Mouse (Mus musculus) neural tube, embryonic 14.5 days (tissue): ENCODE data around the gene Ostn. TPM values are rescaled to one million over a fixed set of nuclear protein-coding genes. Genes with fewer than 3 reads are reported as not detected.
A peak's percentile ranks its signal among the peaks of the same experiment; 100 is the strongest.

Experiments used
- ATAC-seq: fragments of 200-750 bp; cut with Nextera tagmentation; 2 replicates; pipeline ENCODE4 v1.8.0; 2017; ENCODE audit warnings: low read depth, mild to moderate bottlenecking, moderate TSS enrichment, moderate library complexity
- H3K27ac ChIP-seq: fragments of 300-500 bp; sonication (generic); 2 replicates; pipeline ENCODE4 v1.5.1; 2014; ENCODE audit warnings: low read depth, mild to moderate bottlenecking, control low read depth, low read length, moderate library complexity, mixed read lengths
- H3K27me3 ChIP-seq: fragments of 300-500 bp; sonication (generic); 2 replicates; pipeline ENCODE4 v1.6.1; 2014; ENCODE audit warnings: low read length; ENCODE audit not compliant: control insufficient read depth, insufficient read depth
- H3K36me3 ChIP-seq: fragments of 300-500 bp; sonication (generic); 2 replicates; pipeline ENCODE4 v1.6.1; 2014; ENCODE audit warnings: low read length, mixed read lengths; ENCODE audit not compliant: control insufficient read depth, insufficient read depth
- H3K4me1 ChIP-seq: fragments of 300-500 bp; sonication (generic); 2 replicates; pipeline ENCODE4 v1.6.1; 2014; ENCODE audit warnings: low read length; ENCODE audit not compliant: control insufficient read depth, insufficient read depth
- H3K4me2 ChIP-seq: fragments of 300-500 bp; sonication (generic); 2 replicates; pipeline ENCODE4 v1.6.1; 2014; ENCODE audit warnings: mild to moderate bottlenecking, low read depth, low read length, control low read depth
- H3K4me3 ChIP-seq: fragments of 300-500 bp; sonication (generic); 2 replicates; pipeline ENCODE4 v1.5.1; 2014; ENCODE audit warnings: low read depth, low read length, control low read depth, mixed read lengths
- H3K9ac ChIP-seq: fragments of 300-500 bp; sonication (generic); replicated peaks from 2 replicates; pipeline ENCODE4 v1.6.1; 2014; ENCODE audit warnings: low read depth, mild to moderate bottlenecking, control low read depth, low read length, mixed read lengths
- H3K9me3 ChIP-seq: fragments of 300-500 bp; sonication (generic); 2 replicates; pipeline ENCODE4 v1.6.1; 2016; ENCODE audit warnings: low read length; ENCODE audit not compliant: control insufficient read depth
- WGBS: fragments of 180-500 bp; shearing (Covaris S2); extraction: QIAGEN DNeasy Blood & Tissue Kit; methylation state at CpG from one replicate; pipeline ENCODE4 v1.1.7; 2014; 5-methylcytosine and 5-hydroxymethylcytosine counted together
- polyA plus RNA-seq: library from polyadenylated mRNA; unstranded; fragments of >200 nt; fragmentation: Nextera tagmentation; extraction: Ambion mirVana; gene quantifications from 2 replicates; pipeline ENCODE4 v1.2.1, GENCODE M21; 2014

Gene Ostn
- polyA plus RNA-seq, 1 experiment from 2014 or later = not detected

- ATAC-seq = no peak
- H3K27ac ChIP-seq = no peak overlapping the region
- 83% methylated on average over 4 of the region's 4 CpGs for WGBS
- H3K27me3 ChIP-seq = no peaks in the 10 kb centered on the region
- no peak overlapping the region for H3K9ac ChIP-seq
- H3K4me2 ChIP-seq = no peak overlapping the region
- no peaks in the 10 kb centered on the region for H3K4me1 ChIP-seq
- H3K36me3 ChIP-seq = no peaks in the 10 kb centered on the region
- no peak overlapping the region for H3K4me3 ChIP-seq
- H3K9me3 ChIP-seq = no peaks in the 10 kb centered on the region
These were observed 74.9 kb downstream of the Ostn start for GRCm38 (mm10) chr16:27382217-27382616.

GRCm38 (mm10) chr16:27384893-27385603 lies 77.8 kb downstream of the Ostn start:
- Histone ChIP-seq H3K36me3 (no peaks in the 10 kb centered on the region), H3K9ac (no peak overlapping the region)

DNA sequence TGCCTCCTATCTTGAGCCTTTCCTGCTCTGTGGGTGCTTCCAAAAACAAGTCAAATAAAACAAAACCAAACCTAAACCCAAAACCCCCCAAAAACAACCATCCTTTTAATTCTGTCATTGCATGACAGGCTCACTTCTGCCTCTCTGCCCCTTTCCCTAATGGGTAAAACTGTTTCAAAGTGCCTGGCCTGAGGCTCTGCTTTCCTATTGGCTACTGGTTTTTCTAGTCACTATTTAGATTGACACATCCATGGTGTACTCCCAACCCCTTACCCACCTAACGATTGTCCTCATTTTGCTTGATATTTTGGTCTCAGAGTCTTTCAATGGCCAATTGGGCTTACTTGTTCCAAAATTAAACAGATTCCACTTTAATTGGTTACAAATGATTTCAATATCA lies 78.4 kb downstream of the Ostn start:
- H3K27ac ChIP-seq = no peak overlapping the region
- WGBS = 88% methylated on average over 1 of the region's 1 CpGs
- no peak for ATAC-seq
- H3K4me2 ChIP-seq = no peak overlapping the region
- H3K4me3 ChIP-seq = no peak overlapping the region
- no peaks in the 10 kb centered on the region for H3K27me3 ChIP-seq
- H3K9ac ChIP-seq = no peak overlapping the region
- no peaks in the 10 kb centered on the region for H3K36me3 ChIP-seq
- H3K4me1 ChIP-seq = peaks cover 12% of the 10 kb centered on the region; the same call in 1 of the 2 replicates
- no peaks in the 10 kb centered on the region for H3K9me3 ChIP-seq

More at GRCm38 (mm10) chr16:27384893-27385603, 77.8 kb downstream of the Ostn start:
- no peak overlapping the region for H3K4me3 ChIP-seq
- H3K27ac ChIP-seq = no peak overlapping the region
- H3K27me3 ChIP-seq = no peaks in the 10 kb centered on the region
- H3K9me3 ChIP-seq = no peaks in the 10 kb centered on the region
- no peak for ATAC-seq
- H3K4me2 ChIP-seq = no peak overlapping the region
- peaks cover 6% of the 10 kb centered on the region; the same call in 1 of the 2 replicates for H3K4me1 ChIP-seq
- 78% methylated on average over 4 of the region's 4 CpGs for WGBS

DNA sequence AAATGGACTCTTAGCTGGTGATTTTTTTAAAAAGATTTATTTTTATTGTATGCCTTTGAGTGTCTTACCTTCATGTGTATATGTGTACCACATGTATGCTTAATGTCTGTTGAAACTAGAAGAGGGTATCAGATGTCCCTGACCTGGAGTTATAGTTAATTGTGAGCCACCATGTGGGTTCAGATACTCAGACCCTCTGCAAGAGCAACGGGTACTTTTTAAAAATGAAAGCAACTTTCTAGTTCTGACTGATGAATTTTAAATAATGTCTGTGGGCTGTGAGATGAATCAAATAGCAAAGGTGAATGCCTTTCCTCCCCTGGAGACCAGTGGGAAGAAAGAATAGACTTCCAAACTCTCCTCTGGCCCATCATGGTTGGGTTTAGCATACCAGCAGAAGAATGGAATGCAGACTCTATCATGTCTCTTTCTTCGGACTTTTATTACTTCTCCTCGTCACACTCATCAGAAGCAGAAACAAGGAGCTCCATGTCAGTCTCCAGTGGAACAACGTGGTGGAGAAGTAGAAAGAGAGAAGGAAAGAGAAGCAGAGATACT lies 79.6 kb downstream of the Ostn start:
- H3K9ac ChIP-seq = no peak overlapping the region
- H3K4me2 ChIP-seq = no peak overlapping the region
- H3K4me1 ChIP-seq = peaks cover 19% of the 10 kb centered on the region; the same call in 1 of the 2 replicates
- no peaks in the 10 kb centered on the region for H3K36me3 ChIP-seq
- no peak for ATAC-seq
- H3K27me3 ChIP-seq = no peaks in the 10 kb centered on the region
- H3K4me3 ChIP-seq = no peak overlapping the region
- WGBS = 74% methylated on average over 4 of the region's 4 CpGs
- H3K27ac ChIP-seq = no peak overlapping the region
- no peaks in the 10 kb centered on the region for H3K9me3 ChIP-seq

- H3K9ac ChIP-seq = peak overlapping the region; percentile 97; the same call in 1 of the 2 replicates
- WGBS = 46% methylated on average over 12 of the region's 12 CpGs
- H3K4me2 ChIP-seq = peak overlapping the region; percentile 78
- H3K36me3 ChIP-seq = no peaks in the 10 kb centered on the region
- no peak for ATAC-seq
- H3K9me3 ChIP-seq = no peaks in the 10 kb centered on the region
- no peaks in the 10 kb centered on the region for H3K27me3 ChIP-seq
- H3K4me3 ChIP-seq = peak overlapping the region; percentile 87
- H3K27ac ChIP-seq = peak overlapping the region; percentile 97; the same call in 1 of the 2 replicates
- peaks cover 23% of the 10 kb centered on the region; the same call in 1 of the 2 replicates for H3K4me1 ChIP-seq
These were observed 80.6 kb downstream of the Ostn start for GRCm38 (mm10) chr16:27387634-27388611.

GRCm38 (mm10) chr16:27388761-27389451 lies 81.6 kb downstream of the Ostn start, which contains the start of gene Ccdc50:
Ccdc50 (plus strand) TSS chr16:27388869.
- Histone ChIP-seq H3K9ac (peak within 1 kb of the TSS; percentile 97), H3K9me3 (no peaks in the 10 kb centered on the region), H3K4me3 (peak within 1 kb of the TSS; percentile 87), H3K4me1 (peaks cover 27% of the 10 kb centered on the region; the same call in 1 of the 2 replicates), H3K4me2 (peak within 1 kb of the TSS; percentile 78), H3K27me3 (no peaks in the 10 kb centered on the region), H3K27ac (peak within 1 kb of the TSS; percentile 97), H3K36me3 (no peaks in the 10 kb centered on the region)
- WGBS = under 1% methylated on average over 35 of the region's 69 CpGs
- ATAC-seq = peak; percentile 96

- Histone ChIP-seq H3K4me1 (peaks cover 27% of the 10 kb centered on the region; the same call in 1 of the 2 replicates), H3K9me3 (no peaks in the 10 kb centered on the region), H3K9ac (peak overlapping the region; percentile 97), H3K27me3 (no peaks in the 10 kb centered on the region), H3K4me2 (peak overlapping the region; percentile 78), H3K36me3 (no peaks in the 10 kb centered on the region), H3K4me3 (peak overlapping the region; percentile 87), H3K27ac (peak overlapping the region; percentile 97)
- WGBS = 13% methylated on average over 7 of the region's 7 CpGs
- ATAC-seq = peak; percentile 20
These were observed 82.4 kb downstream of the Ostn start for GRCm38 (mm10) chr16:27389534-27390282.

- peaks cover 27% of the 10 kb centered on the region; the same call in 1 of the 2 replicates for H3K4me1 ChIP-seq
- no peak for ATAC-seq
- no peaks in the 10 kb centered on the region for H3K36me3 ChIP-seq
- no peak overlapping the region for H3K27ac ChIP-seq
- no peaks in the 10 kb centered on the region for H3K9me3 ChIP-seq
- WGBS = 84% methylated on average over 4 of the region's 4 CpGs
- H3K4me2 ChIP-seq = peak overlapping the region; percentile 78
- no peaks in the 10 kb centered on the region for H3K27me3 ChIP-seq
- peak overlapping the region; percentile 87 for H3K4me3 ChIP-seq
- H3K9ac ChIP-seq = peak overlapping the region; percentile 97; the same call in 1 of the 2 replicates
These were observed 83.0 kb downstream of the Ostn start for GRCm38 (mm10) chr16:27390306-27390705.
